ENCODE assay signal across 12 mouse cellular contexts in genomic region chr9:101160092-101160491, GRCm38 (mm10).
DNase-seq lines count a peak whose midpoint lies in the region; ATAC-seq and TF ChIP-seq lines count a peak whose summit lies in the region.
"Had no signal": no experiment of that assay in that cellular context is flagged by ENCODE, and none has a peak within 500 bp of the region (broad histone marks: within the 10 kb centered on the region; RNA-seq: fewer than 3 reads in every experiment).

No protein-coding gene starts in this region.

- TF ChIP-seq POLR2A in lung, adult 2 months (IDR thresholded peaks at IDR 0.05; ENCODE audit: borderline replicate concordance, extremely low read depth, low read depth, low read length), result no peak

- no peak overlapping the region for H3K4me3 ChIP-seq in lung, adult 2 months (replicated peaks; ENCODE audit: extremely low read depth, low read depth, low read length)
- H3K4me3 ChIP-seq: forebrain, embryonic 10.5 days; liver, embryonic 13.5 days had no signal

- TF ChIP-seq CTCF in lung, adult 2 months (IDR thresholded peaks at IDR 0.05; ENCODE audit: insufficient read depth, low read length), result no peak

- peak; percentile 44 for DNase-seq in layer of hippocampus, adult 11-12 months (ENCODE audit: low spot score)
- DNase-seq in layer of hippocampus, adult 9-10 months (ENCODE audit: low spot score), result no peak
- peak; percentile 87 for DNase-seq in cerebellum, adult 9-11 months
- DNase-seq in layer of hippocampus, postnatal 36 days, result peak; percentile 11 to 19
- peak; percentile 70 for DNase-seq in right cerebral cortex, postnatal 25 days
- DNase-seq in lung, adult 2 months, result no peak
- no peak for DNase-seq in adipocyte (ENCODE audit: low spot score)
- DNase-seq: liver, embryonic 13.5 days had no signal

- WGBS in lung, adult 2 months, result 54% methylated on average over 5 of the region's 5 CpGs

- H3K4me1 ChIP-seq in lung, adult 2 months (ENCODE audit: control insufficient read depth, insufficient read depth, low read length), result no peaks in the 10 kb centered on the region
- H3K4me1 ChIP-seq: forebrain, embryonic 10.5 days; liver, embryonic 13.5 days had no signal

- no peak for ATAC-seq in monocyte, adult 5-6 weeks (replicated peaks; ENCODE audit: insufficient number of reproducible peaks, low FRiP score, low TSS enrichment, poor library complexity, severe bottlenecking)
- ATAC-seq: hindbrain, postnatal 0 days; Patski had no signal

Comparison
In these comparisons a context has a peak if more than half of its experiments do, and no peak if none do; other contexts are left out.
1. DNase-seq: peak in layer of hippocampus, adult 11-12 months (single experiment), cerebellum, adult 9-11 months (single experiment), layer of hippocampus, postnatal 36 days (2 of 2) and right cerebral cortex, postnatal 25 days (single experiment); none in layer of hippocampus, adult 9-10 months (single experiment), lung, adult 2 months (single experiment) and adipocyte (single experiment).